Mouse (Mus musculus): ENCODE data around the gene Fam3a. TPM values are rescaled to one million over a fixed set of nuclear protein-coding genes. Genes with fewer than 3 reads are reported as not detected.
"Not testable (repeated sequence)": the region's sequence is repeated elsewhere in the genome, so short reads cannot be mapped to it uniquely, and the experiment has no call there.

The Fam3a gene
- polyA plus RNA-seq, 1 experiment from 2014 or later = 33.7 TPM

GRCm38 (mm10) chrX:74384451-74384850 is 8.6 kb downstream of the Fam3a start:
- WGBS = 84% methylated on average over 2 of the region's 2 CpGs
- Histone ChIP-seq H3K27ac (no peak overlapping the region), H3K27me3 (no peaks in the 10 kb centered on the region)

GRCm38 (mm10) chrX:74372888-74373549 is 20.1 kb downstream of the Fam3a start, which contains the start of the genes Ubl4a and Slc10a3:
Gene Ubl4a, minus strand, starts transcription at chrX:74373218.
Gene Slc10a3, minus strand, starts transcription at chrX:74373349.
- Histone ChIP-seq H3K9me3 (replicated peaks) (no peaks in the 10 kb centered on the region), H3K27ac (no peak within 1 kb of the TSS), H3K9ac (peak within 1 kb of the TSS; percentile 51), H3K36me3 (no peaks in the 10 kb centered on the region), H3K27me3 (no peaks in the 10 kb centered on the region), H3K4me3 (peak within 1 kb of the TSS; percentile 42), H3K4me2 (replicated peaks) (peak within 1 kb of the TSS; percentile 57), H3K4me1 (0 out of 2 replicates have a peak, but pooled peaks cover 4% of the 10 kb centered on the region)
- 28% methylated on average over 32 of the region's 32 CpGs for WGBS
- ATAC-seq (ENCODE audit: low FRiP score) = peak; percentile 89

More at GRCm38 (mm10) chrX:74384451-74384850, 8.6 kb downstream of the Fam3a start:
- Histone ChIP-seq H3K4me2 (replicated peaks) (no peak overlapping the region), H3K9me3 (replicated peaks) (no peaks in the 10 kb centered on the region), H3K4me1 (no peaks in the 10 kb centered on the region), H3K4me3 (no peak overlapping the region), H3K36me3 (0 out of 2 replicates have a peak, but pooled peaks cover 2% of the 10 kb centered on the region), H3K9ac (no peak overlapping the region)
- ATAC-seq (ENCODE audit: low FRiP score) = no peak

GRCm38 (mm10) chrX:74368209-74368909 is 24.7 kb downstream of the Fam3a start:
- peak overlapping the region; percentile 55 for H3K4me3 ChIP-seq
- H3K4me1 ChIP-seq = peaks cover 11% of the 10 kb centered on the region
- no peaks in the 10 kb centered on the region for H3K9me3 ChIP-seq (replicated peaks)
- peak; percentile 74 for ATAC-seq (ENCODE audit: low FRiP score)
- H3K27me3 ChIP-seq = no peaks in the 10 kb centered on the region
- WGBS = 31% methylated on average over 48 of the region's 49 CpGs
- H3K36me3 ChIP-seq = no peaks in the 10 kb centered on the region
- H3K9ac ChIP-seq = peak overlapping the region; percentile 82
- peak overlapping the region; percentile 62 for H3K4me2 ChIP-seq (replicated peaks)
- H3K27ac ChIP-seq = peak overlapping the region; percentile 70

- Histone ChIP-seq H3K27me3 (no peaks in the 10 kb centered on the region), H3K9ac (peak overlapping the region; percentile 82), H3K27ac (no peak overlapping the region), H3K9me3 (replicated peaks) (no peaks in the 10 kb centered on the region), H3K4me1 (peaks cover 9% of the 10 kb centered on the region), H3K4me3 (peak overlapping the region; percentile 55), H3K36me3 (no peaks in the 10 kb centered on the region), H3K4me2 (replicated peaks) (peak overlapping the region; percentile 62)
- ATAC-seq (ENCODE audit: low FRiP score) = no peak
- 68% methylated on average over 10 of the region's 10 CpGs for WGBS
These were observed 25.6 kb downstream of the Fam3a start for GRCm38 (mm10) chrX:74367512-74367911.

GRCm38 (mm10) chrX:74359171-74359570 is 33.9 kb downstream of the Fam3a start:
- no peaks in the 10 kb centered on the region for H3K27me3 ChIP-seq
- no peak overlapping the region for H3K9ac ChIP-seq
- no peaks in the 10 kb centered on the region for H3K9me3 ChIP-seq (replicated peaks)
- no peak overlapping the region for H3K27ac ChIP-seq
- ATAC-seq (ENCODE audit: low FRiP score) = no peak
- no peaks in the 10 kb centered on the region for H3K36me3 ChIP-seq
- no peak overlapping the region for H3K4me3 ChIP-seq
- 59% methylated on average over 11 of the region's 11 CpGs for WGBS
- H3K4me1 ChIP-seq = no peaks in the 10 kb centered on the region
- no peak overlapping the region for H3K4me2 ChIP-seq (replicated peaks)

GRCm38 (mm10) chrX:74357069-74357468 is 36.0 kb downstream of the Fam3a start:
- 84% methylated on average over 3 of the region's 3 CpGs for WGBS
- not testable (repeated sequence) for H3K9me3 ChIP-seq (replicated peaks)

GRCm38 (mm10) chrX:74353467-74353770 is 39.7 kb downstream of the Fam3a start, which contains the start of gene Lage3:
Gene Lage3, minus strand, starts transcription at chrX:74353618.
- peak within 1 kb of the TSS; percentile 35 for H3K27ac ChIP-seq
- no peaks in the 10 kb centered on the region for H3K36me3 ChIP-seq
- H3K9ac ChIP-seq = peak within 1 kb of the TSS; percentile 58
- H3K4me1 ChIP-seq = no peaks in the 10 kb centered on the region
- H3K4me3 ChIP-seq = peak within 1 kb of the TSS; percentile 41
- WGBS = 29% methylated on average over 7 of the region's 22 CpGs
- no peaks in the 10 kb centered on the region for H3K9me3 ChIP-seq (replicated peaks)
- H3K4me2 ChIP-seq (replicated peaks) = peak within 1 kb of the TSS; percentile 56
- no peaks in the 10 kb centered on the region for H3K27me3 ChIP-seq
- peak; percentile 89 for ATAC-seq (ENCODE audit: low FRiP score)

More at GRCm38 (mm10) chrX:74357069-74357468, 36.0 kb downstream of the Fam3a start:
- H3K27me3 ChIP-seq; H3K27ac ChIP-seq; ATAC-seq (ENCODE audit: low FRiP score); H3K9ac ChIP-seq; H3K4me2 ChIP-seq (replicated peaks); H3K4me3 ChIP-seq; H3K4me1 ChIP-seq; H3K36me3 ChIP-seq: not testable (repeated sequence)

- ATAC-seq (ENCODE audit: low FRiP score) = peak; percentile 80
- Histone ChIP-seq H3K27ac (peak overlapping the region; percentile 35), H3K9me3 (replicated peaks) (no peaks in the 10 kb centered on the region), H3K9ac (peak overlapping the region; percentile 58), H3K36me3 (no peaks in the 10 kb centered on the region), H3K4me3 (peak overlapping the region; percentile 41), H3K27me3 (no peaks in the 10 kb centered on the region), H3K4me1 (no peaks in the 10 kb centered on the region), H3K4me2 (replicated peaks) (peak overlapping the region; percentile 56)
- 31% methylated on average over 13 of the region's 13 CpGs for WGBS
These were observed 40.2 kb downstream of the Fam3a start for GRCm38 (mm10) chrX:74352645-74353466.

Other genes starting within 250 kb of the Fam3a start
- not detected in 2 replicates for gene Tex28, start 225.4 kb downstream of the Fam3a start, polyA plus RNA-seq (2016; fragmentation: Nextera tagmentation; extraction: Ambion mirVana)
- gene Tktl1, start 216.0 kb downstream of the Fam3a start, polyA plus RNA-seq (2016; fragmentation: Nextera tagmentation; extraction: Ambion mirVana) = 0.10 and 0.18 TPM in 2 replicates
- gene Flna, start 143.5 kb downstream of the Fam3a start, polyA plus RNA-seq (2016; fragmentation: Nextera tagmentation; extraction: Ambion mirVana) = 253 and 262 TPM in 2 replicates
- 17.0 and 18.2 TPM in 2 replicates for gene Emd, start 138.6 kb downstream of the Fam3a start, polyA plus RNA-seq (2016; fragmentation: Nextera tagmentation; extraction: Ambion mirVana)
- gene Rpl10, start 122.5 kb downstream of the Fam3a start, polyA plus RNA-seq (2016; fragmentation: Nextera tagmentation; extraction: Ambion mirVana) = 520 and 550 TPM in 2 replicates
- 80.2 and 85.6 TPM in 2 replicates for gene Taz, start 111.4 kb downstream of the Fam3a start, polyA plus RNA-seq (2016; fragmentation: Nextera tagmentation; extraction: Ambion mirVana)
- 6.3 and 6.5 TPM in 2 replicates for gene Dnase1l1, start 110.9 kb downstream of the Fam3a start, polyA plus RNA-seq (2016; fragmentation: Nextera tagmentation; extraction: Ambion mirVana)
- gene Atp6ap1, start 96.2 kb downstream of the Fam3a start, polyA plus RNA-seq (2016; fragmentation: Nextera tagmentation; extraction: Ambion mirVana) = 140 and 143 TPM in 2 replicates
- gene Gdi1, start 88.3 kb downstream of the Fam3a start, polyA plus RNA-seq (2016; fragmentation: Nextera tagmentation; extraction: Ambion mirVana) = 697 and 732 TPM in 2 replicates
- gene Fam50a, start 80.2 kb downstream of the Fam3a start, polyA plus RNA-seq (2016; fragmentation: Nextera tagmentation; extraction: Ambion mirVana) = 62.3 and 65.8 TPM in 2 replicates
- gene Plxna3, start 64.2 kb downstream of the Fam3a start, polyA plus RNA-seq (2016; fragmentation: Nextera tagmentation; extraction: Ambion mirVana) = 48.6 and 51.8 TPM in 2 replicates
- gene Lage3, start 39.7 kb downstream of the Fam3a start, polyA plus RNA-seq (2016; fragmentation: Nextera tagmentation; extraction: Ambion mirVana) = 90.1 and 94.4 TPM in 2 replicates
- 56.7 and 63.1 TPM in 2 replicates for gene Ubl4a, start 20.1 kb downstream of the Fam3a start, polyA plus RNA-seq (2016; fragmentation: Nextera tagmentation; extraction: Ambion mirVana)
- 10.1 and 10.5 TPM in 2 replicates for gene Slc10a3, start 19.9 kb downstream of the Fam3a start, polyA plus RNA-seq (2016; fragmentation: Nextera tagmentation; extraction: Ambion mirVana)
- gene Ikbkg, start within 50 bp of the Fam3a start, polyA plus RNA-seq (2016; fragmentation: Nextera tagmentation; extraction: Ambion mirVana) = 24.2 and 27.7 TPM in 2 replicates
- 48.8 and 52.9 TPM in 2 replicates for gene G6pdx, start 35.9 kb upstream of the Fam3a start, polyA plus RNA-seq (2016; fragmentation: Nextera tagmentation; extraction: Ambion mirVana)
- not detected in 2 replicates for gene Gm6880, start 88.1 kb upstream of the Fam3a start, polyA plus RNA-seq (2016; fragmentation: Nextera tagmentation; extraction: Ambion mirVana)
- not detected in 2 replicates for gene Olfr1326-ps1, start 181.6 kb upstream of the Fam3a start, polyA plus RNA-seq (2016; fragmentation: Nextera tagmentation; extraction: Ambion mirVana)
- gene Olfr1325, start 199.4 kb upstream of the Fam3a start, polyA plus RNA-seq (2016; fragmentation: Nextera tagmentation; extraction: Ambion mirVana) = not detected in 2 replicates